Mouse (Mus musculus) bone marrow, adult 2 months (tissue): Measurements from ENCODE around the gene Zfp64.

Source experiments
- CTCF ChIP-seq: fragments of 200-500 bp; IDR thresholded peaks from 2 replicates; pipeline ENCODE4 v1.5.1; 2011; ENCODE audit warnings: low read length, control low read depth; ENCODE audit not compliant: control insufficient read depth, insufficient read depth
- POLR2A ChIP-seq: fragments of 200-500 bp; IDR thresholded peaks from 2 replicates; pipeline ENCODE4 v1.6.1; 2011; ENCODE audit warnings: low read depth, mild to moderate bottlenecking, control low read depth, low read length, borderline replicate concordance; ENCODE audit not compliant: control insufficient read depth

- TF ChIP-seq CTCF, result no peak
- TF ChIP-seq POLR2A, result no peak
These were observed 1.0 kb downstream of the Zfp64 start for GRCm38 (mm10) chr2:168954376-168954775.
